Mouse (Mus musculus): ENCODE results near the gene Mtg2. TPM values are rescaled to one million over a fixed set of nuclear protein-coding genes. Genes with fewer than 3 reads are reported as not detected.

Mtg2 gene
- total RNA-seq (2012; rRNA removed) = 33.9 and 35.3 TPM in 2 replicates

- Histone ChIP-seq H3K4me1 (ENCODE audit: control insufficient read depth in 2 of 2, insufficient read depth in 2 of 2, low read length in 2 of 2, poor library complexity in 1 of 2) (peaks cover 2 to 7% of the 10 kb centered on the region in 2 experiments; a peak in 1 of 4 replicates), H3K4me3 (ENCODE audit: insufficient read depth in 1 of 2, low read depth in 1 of 2, low read length in 2 of 2, poor library complexity in 1 of 2, severe bottlenecking in 1 of 2) (peak within 1 kb of the TSS; percentile 86 to 87), H3K36me3 (ENCODE audit: control insufficient read depth, insufficient read depth, low read length, poor library complexity, severe bottlenecking) (peaks cover 10% of the 10 kb centered on the region; the same call in 1 of the 2 replicates), H3K27ac (ENCODE audit: insufficient read depth, low read depth, low read length, poor library complexity, severe bottlenecking) (peak within 1 kb of the TSS; percentile 49), H3K9ac (ENCODE audit: insufficient read depth, low read depth, low read length, poor library complexity, severe bottlenecking) (peak within 1 kb of the TSS; percentile 87), H3K9me3 (ENCODE audit: control insufficient read depth, insufficient read depth, low read depth, low read length) (no peaks in the 10 kb centered on the region)
- DNase-seq (ENCODE audit: low read depth, low spot score) = peak; percentile 80
- TF ChIP-seq CHD2 (IDR thresholded peaks at IDR 0.05; ENCODE audit: low read depth, low read length) = no peak
- no peak for TF ChIP-seq MAFK (IDR thresholded peaks at IDR 0.05; ENCODE audit: insufficient read depth, low read depth, low read length)
- TF ChIP-seq HCFC1 (IDR thresholded peaks at IDR 0.05; ENCODE audit: borderline replicate concordance, insufficient read depth, low read length) = no peak; the same call in 1 of the 2 replicates
- no peak for TF ChIP-seq ZNF384 (IDR thresholded peaks at IDR 0.05; ENCODE audit: low read depth, low read length)
- no peak for TF ChIP-seq ZC3H11A (IDR thresholded peaks at IDR 0.05; ENCODE audit: borderline replicate concordance, low read depth, low read length)
- in situ Hi-C loops (cut with MboI; ENCODE audit: low sequenced_read_pairs in 2 of 2, unreplicated experiment in 2 of 2) = no loop called here
Measured at GRCm38 (mm10) chr2:180070481-180071453, at the start of gene Mtg2. TSS of gene Mtg2 (plus strand) at chr2:180070588.

- TF ChIP-seq MAFK (IDR thresholded peaks at IDR 0.05; ENCODE audit: insufficient read depth, low read depth, low read length) = no peak
- no peak for TF ChIP-seq HCFC1 (IDR thresholded peaks at IDR 0.05; ENCODE audit: borderline replicate concordance, insufficient read depth, low read length)
- TF ChIP-seq CHD2 (IDR thresholded peaks at IDR 0.05; ENCODE audit: low read depth, low read length) = no peak
- no peak for TF ChIP-seq ZNF384 (IDR thresholded peaks at IDR 0.05; ENCODE audit: low read depth, low read length)
- no peak for TF ChIP-seq ZC3H11A (IDR thresholded peaks at IDR 0.05; ENCODE audit: borderline replicate concordance, low read depth, low read length)
- H3K27ac ChIP-seq (ENCODE audit: insufficient read depth, low read depth, low read length, poor library complexity, severe bottlenecking) = no peak overlapping the region
- H3K9ac ChIP-seq (ENCODE audit: insufficient read depth, low read depth, low read length, poor library complexity, severe bottlenecking) = no peak overlapping the region
- H3K4me3 ChIP-seq (ENCODE audit: insufficient read depth in 1 of 2, low read depth in 1 of 2, low read length in 2 of 2, poor library complexity in 1 of 2, severe bottlenecking in 1 of 2) = no peak overlapping the region
- in situ Hi-C loops (cut with MboI; ENCODE audit: low sequenced_read_pairs in 2 of 2, unreplicated experiment in 2 of 2) = no loop called here
- no peaks in the 10 kb centered on the region for H3K9me3 ChIP-seq (ENCODE audit: control insufficient read depth, insufficient read depth, low read depth, low read length)
- H3K36me3 ChIP-seq (ENCODE audit: control insufficient read depth, insufficient read depth, low read length, poor library complexity, severe bottlenecking) = no peaks in the 10 kb centered on the region
- peaks cover 0 to 7% of the 10 kb centered on the region in 2 experiments; a peak in 1 of 4 replicates for H3K4me1 ChIP-seq (ENCODE audit: control insufficient read depth in 2 of 2, insufficient read depth in 2 of 2, low read length in 2 of 2, poor library complexity in 1 of 2)
- no peak for DNase-seq (ENCODE audit: low read depth, low spot score)
Measured at GRCm38 (mm10) chr2:180020919-180021318, 49.5 kb upstream of the Mtg2 start.

- Histone ChIP-seq H3K4me1 (ENCODE audit: control insufficient read depth in 2 of 2, insufficient read depth in 2 of 2, low read length in 2 of 2, poor library complexity in 1 of 2) (peaks cover 0 to 10% of the 10 kb centered on the region in 2 experiments; a peak in 1 of 4 replicates), H3K27ac (ENCODE audit: insufficient read depth, low read depth, low read length, poor library complexity, severe bottlenecking) (no peak overlapping the region), H3K4me3 (ENCODE audit: insufficient read depth in 1 of 2, low read depth in 1 of 2, low read length in 2 of 2, poor library complexity in 1 of 2, severe bottlenecking in 1 of 2) (no peak overlapping the region), H3K36me3 (ENCODE audit: control insufficient read depth, insufficient read depth, low read length, poor library complexity, severe bottlenecking) (peaks cover 5% of the 10 kb centered on the region), H3K9ac (ENCODE audit: insufficient read depth, low read depth, low read length, poor library complexity, severe bottlenecking) (no peak overlapping the region), H3K9me3 (ENCODE audit: control insufficient read depth, insufficient read depth, low read depth, low read length) (no peaks in the 10 kb centered on the region)
- in situ Hi-C loops (cut with MboI; ENCODE audit: low sequenced_read_pairs in 2 of 2, unreplicated experiment in 2 of 2) = no loop called here
- DNase-seq (ENCODE audit: low read depth, low spot score) = no peak
- TF ChIP-seq CHD2 (IDR thresholded peaks at IDR 0.05; ENCODE audit: low read depth, low read length) (no peak), ZNF384 (IDR thresholded peaks at IDR 0.05; ENCODE audit: low read depth, low read length) (no peak), HCFC1 (IDR thresholded peaks at IDR 0.05; ENCODE audit: borderline replicate concordance, insufficient read depth, low read length) (no peak)
Measured at GRCm38 (mm10) chr2:180022751-180023150, 47.6 kb upstream of the Mtg2 start.

- peak within 1 kb of the TSS; percentile 96 for H3K9ac ChIP-seq (ENCODE audit: insufficient read depth, low read depth, low read length, poor library complexity, severe bottlenecking)
- in situ Hi-C loops (cut with MboI; ENCODE audit: low sequenced_read_pairs in 2 of 2, unreplicated experiment in 2 of 2) = no loop called here
- TF ChIP-seq HCFC1 (IDR thresholded peaks at IDR 0.05; ENCODE audit: borderline replicate concordance, insufficient read depth, low read length) = peak; percentile 48; the same call in 1 of the 2 replicates
- no peak for TF ChIP-seq MAFK (IDR thresholded peaks at IDR 0.05; ENCODE audit: insufficient read depth, low read depth, low read length)
- TF ChIP-seq CHD2 (IDR thresholded peaks at IDR 0.05; ENCODE audit: low read depth, low read length) = no peak
- no peak for TF ChIP-seq ZC3H11A (IDR thresholded peaks at IDR 0.05; ENCODE audit: borderline replicate concordance, low read depth, low read length)
- no peak for TF ChIP-seq ZNF384 (IDR thresholded peaks at IDR 0.05; ENCODE audit: low read depth, low read length)
- peak within 1 kb of the TSS; percentile 76 to 97 for H3K4me3 ChIP-seq (ENCODE audit: insufficient read depth in 1 of 2, low read depth in 1 of 2, low read length in 2 of 2, poor library complexity in 1 of 2, severe bottlenecking in 1 of 2)
- peak within 1 kb of the TSS; percentile 41 for H3K27ac ChIP-seq (ENCODE audit: insufficient read depth, low read depth, low read length, poor library complexity, severe bottlenecking)
- H3K9me3 ChIP-seq (ENCODE audit: control insufficient read depth, insufficient read depth, low read depth, low read length) = no peaks in the 10 kb centered on the region
- peaks cover 0 to 6% of the 10 kb centered on the region in 2 experiments; a peak in 1 of 4 replicates for H3K4me1 ChIP-seq (ENCODE audit: control insufficient read depth in 2 of 2, insufficient read depth in 2 of 2, low read length in 2 of 2, poor library complexity in 1 of 2)
- peaks cover 22% of the 10 kb centered on the region for H3K36me3 ChIP-seq (ENCODE audit: control insufficient read depth, insufficient read depth, low read length, poor library complexity, severe bottlenecking)
- peak; percentile 95 for DNase-seq (ENCODE audit: low read depth, low spot score)
Measured at GRCm38 (mm10) chr2:180024401-180025098, 45.8 kb upstream of the Mtg2 start, which contains the start of gene Lsm14b. TSS of gene Lsm14b (plus strand) at chr2:180024987.

All from ES-E14 (cell line).